Mouse (Mus musculus) embryonic stem cell, embryonic (primary cell): ENCODE results near the gene Hist1h2bp.
"Not testable (repeated sequence)": the region's sequence is repeated elsewhere in the genome, so short reads cannot be mapped to it uniquely, and the experiment has no call there.

Experiments
- CTCF ChIA-PET, 4 experiments: fragments of 300-600 bp in 2 of 4; fragments of 350-600 bp in 2 of 4; sonication (Branson Sonifier 250); formaldehyde crosslinking; loops; one replicate each; lab custom pipeline; 2022; ENCODE audit warnings: inconsistent platforms in 2 of 4; lab: Charles Lee
- POLR2A ChIA-PET, 4 experiments: fragments of 300-600 bp in 2 of 4; fragments of 350-600 bp in 2 of 4; sonication (Branson Sonifier 250); formaldehyde crosslinking; loops; one replicate each; lab custom pipeline; 2022; ENCODE audit warnings: antibody characterized with exemption in 4 of 4, inconsistent platforms in 1 of 4; lab: Charles Lee

The Hist1h2bp gene

DNA sequence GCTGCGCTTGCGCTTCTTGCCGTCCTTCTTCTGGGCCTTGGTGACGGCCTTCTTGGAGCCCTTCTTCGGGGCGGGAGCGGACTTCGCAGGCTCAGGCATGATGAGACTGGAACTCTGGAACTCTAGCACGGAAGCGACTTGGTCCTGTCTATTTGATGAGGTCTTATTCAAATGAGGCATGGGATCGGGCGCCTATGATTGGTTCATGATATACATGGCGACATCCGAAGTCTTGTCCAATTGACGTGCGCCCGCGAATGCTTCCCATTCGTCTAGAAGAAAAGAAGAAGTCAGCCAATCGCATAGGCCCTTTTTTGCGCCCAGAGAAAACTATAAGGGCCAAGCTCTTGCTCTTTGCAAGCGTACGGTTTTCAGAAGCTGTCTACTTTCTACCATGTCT lies 22.8 kb downstream of the Hist1h2bp start, which contains the start of the genes Hist1h2bq and Hist1h2ao:
Gene Hist1h2bq (minus strand): TSS at position 125 of the 400 bp plus-strand sequence.
Gene Hist1h2ao (plus strand): TSS at position 393 of the 400 bp plus-strand sequence.
- CTCF ChIA-PET, POLR2A ChIA-PET: not testable (repeated sequence)

DNA sequence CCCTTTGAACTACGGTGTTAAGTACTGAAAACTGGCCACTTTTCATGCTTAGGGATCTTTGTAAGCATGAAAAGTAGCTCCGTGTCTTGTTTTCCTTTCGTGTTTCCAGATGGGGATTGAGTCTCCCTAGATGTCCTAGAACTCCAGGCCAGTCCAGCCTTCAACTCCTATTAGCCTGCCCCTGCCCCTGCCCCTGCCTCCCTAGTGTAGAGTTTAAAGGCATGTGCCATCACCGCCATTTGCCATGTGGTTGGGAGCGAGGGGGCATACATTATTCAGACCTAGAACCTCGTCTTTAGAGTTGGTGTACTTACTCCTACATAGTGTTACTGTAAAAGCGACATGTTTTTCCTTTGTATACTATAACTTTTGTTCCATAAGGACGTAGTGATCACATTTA lies 23.8 kb downstream of the Hist1h2bp start:
- POLR2A ChIA-PET, CTCF ChIA-PET: not testable (repeated sequence)

DNA sequence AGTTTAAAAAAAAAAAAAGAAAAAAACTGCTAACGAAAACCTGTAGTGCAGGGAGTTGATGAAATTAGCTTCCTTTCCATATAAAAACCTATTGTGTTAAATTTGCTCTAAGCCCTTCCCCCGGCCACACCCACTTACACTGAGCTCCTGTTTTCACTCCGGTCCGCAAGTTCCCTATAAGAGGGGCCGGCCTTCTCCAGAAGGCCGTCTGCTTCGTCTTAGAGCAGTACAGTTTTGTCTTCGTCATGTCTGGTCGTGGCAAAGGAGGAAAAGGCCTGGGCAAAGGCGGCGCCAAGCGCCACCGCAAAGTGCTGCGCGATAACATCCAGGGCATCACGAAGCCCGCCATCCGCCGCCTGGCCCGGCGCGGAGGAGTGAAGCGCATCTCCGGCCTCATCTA lies 24.3 kb downstream of the Hist1h2bp start, which contains the start of gene Hist1h4m:
Gene Hist1h4m (plus strand): TSS at position 208 of the 400 bp plus-strand sequence.
- CTCF ChIA-PET, result not testable (repeated sequence)
- POLR2A ChIA-PET, result interaction anchor here in 3 of 4 experiments (0.6 to 1.1 kb wide), 7 partner anchors 11 to 232 kb away, joined by 4 to 11 read pairs (median 4); partner anchors contain the start of genes Hist1h2ag (in 1 of the 3), Hist1h2ah (in 1 of the 3), Hist1h2bj (in 1 of the 3) and Hist1h2bk (in 1 of the 3)

DNA sequence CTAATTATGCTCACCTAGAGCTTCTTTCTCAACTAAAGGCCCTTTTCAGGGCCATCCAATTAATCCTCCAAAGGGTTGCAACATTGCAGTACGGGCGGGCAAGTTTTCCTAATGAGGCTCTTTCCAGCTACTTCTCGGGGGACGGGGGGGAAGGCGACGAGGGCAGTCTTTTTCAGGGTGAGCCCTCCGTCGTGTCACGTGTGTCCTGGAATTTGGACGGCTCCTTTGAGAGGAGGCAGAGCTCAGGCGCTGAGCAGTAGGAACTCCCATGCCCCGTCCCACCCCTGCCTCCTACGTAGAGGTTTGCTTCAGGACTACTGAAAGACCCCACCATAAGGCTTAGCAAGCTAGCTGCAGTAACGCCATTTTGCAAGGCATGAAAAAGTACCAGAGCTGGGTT lies 24.8 kb downstream of the Hist1h2bp start:
- CTCF ChIA-PET, result not testable (repeated sequence)

DNA sequence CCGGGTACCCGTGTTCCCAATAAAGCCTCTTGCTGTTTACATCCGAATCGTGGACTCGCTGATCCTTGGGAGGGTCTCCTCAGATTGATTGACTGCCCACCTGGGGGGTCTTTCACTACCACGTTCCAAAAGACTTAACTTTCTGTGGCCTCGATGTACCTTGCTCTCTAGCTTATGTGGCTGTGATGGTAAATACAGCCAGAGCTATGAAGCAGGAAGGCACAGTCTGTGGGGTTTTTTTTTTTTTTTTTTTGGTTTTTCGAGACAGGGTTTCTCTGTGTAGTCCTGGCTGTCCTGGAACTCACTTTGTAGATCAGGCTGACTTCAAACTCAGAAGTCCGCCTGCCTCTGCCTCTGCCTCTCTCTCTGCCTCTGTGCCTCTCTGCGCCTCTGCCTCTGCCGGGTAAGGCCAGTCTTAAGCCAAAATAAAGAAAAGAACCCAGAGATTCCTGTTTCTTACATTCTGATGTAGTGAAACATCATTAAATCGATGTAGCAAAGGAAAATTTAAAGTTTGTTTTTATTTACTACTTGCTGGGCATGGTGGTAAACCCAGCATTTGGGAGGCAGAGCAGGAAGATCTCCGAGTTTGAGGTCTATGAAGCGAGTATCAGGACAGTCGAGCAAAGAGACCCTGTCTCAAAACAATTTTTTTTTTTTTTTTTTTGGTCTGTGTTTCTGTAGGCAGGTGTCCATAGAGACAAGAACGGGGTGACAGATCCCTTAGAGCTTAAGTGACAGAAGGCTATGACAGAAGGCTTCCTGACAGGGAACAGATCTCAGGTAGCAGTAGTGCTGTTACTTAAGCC lies 33.0 kb downstream of the Hist1h2bp start:
- POLR2A ChIA-PET, result interaction anchor here in 3 of 4 experiments (0.6 to 4.1 kb wide), 16 partner anchors 10 to 1591 kb away, joined by 3 to 29 read pairs (median 10); partner anchors contain the start of genes Hist1h4n (in 3 of the 3), Hist1h2ag (in 2 of the 3), Hist1h2an (in 2 of the 3) and Hist1h2bj (in 2 of the 3)
- CTCF ChIA-PET, result not testable (repeated sequence)

More for the DNA sequence above, 24.8 kb downstream of the Hist1h2bp start:
- POLR2A ChIA-PET, result interaction anchor here in 3 of 4 experiments (0.6 to 1.1 kb wide), 7 partner anchors 10 to 231 kb away, joined by 4 to 11 read pairs (median 4); partner anchors contain the start of genes Hist1h2ag (in 1 of the 3), Hist1h2ah (in 1 of the 3), Hist1h2bj (in 1 of the 3) and Hist1h2bk (in 1 of the 3)

DNA sequence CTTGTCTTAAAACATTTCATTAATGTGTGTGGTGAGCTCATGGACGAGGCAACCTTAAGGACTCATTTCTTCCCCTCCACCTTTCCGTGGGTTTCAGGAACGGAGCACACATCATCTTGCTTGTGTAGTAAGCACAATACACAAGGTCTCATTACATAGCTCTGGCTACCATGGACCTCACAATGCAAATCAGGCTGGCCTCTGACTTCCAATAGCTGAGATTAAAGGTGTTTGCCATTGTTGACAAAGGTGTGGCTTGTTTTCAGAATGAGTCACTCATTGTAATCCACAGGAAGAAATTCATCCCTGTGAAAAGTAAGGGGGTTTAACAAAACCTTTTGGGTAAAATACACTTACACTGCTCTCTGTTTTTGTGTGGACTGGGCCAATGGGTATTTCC lies 41.2 kb downstream of the Hist1h2bp start:
- ChIA-PET CTCF (no interaction called here), POLR2A (interaction anchor here (0.7 to 6.3 kb wide), 35 partner anchors 33 to 1932 kb away, joined by 3 to 68 read pairs (median 5); partner anchors contain the start of genes Hist1h2ag (in 3 of the 4), Hist1h2ah (in 3 of the 4), Hist1h2ak (in 3 of the 4) and Hist1h2an (in 3 of the 4))

DNA sequence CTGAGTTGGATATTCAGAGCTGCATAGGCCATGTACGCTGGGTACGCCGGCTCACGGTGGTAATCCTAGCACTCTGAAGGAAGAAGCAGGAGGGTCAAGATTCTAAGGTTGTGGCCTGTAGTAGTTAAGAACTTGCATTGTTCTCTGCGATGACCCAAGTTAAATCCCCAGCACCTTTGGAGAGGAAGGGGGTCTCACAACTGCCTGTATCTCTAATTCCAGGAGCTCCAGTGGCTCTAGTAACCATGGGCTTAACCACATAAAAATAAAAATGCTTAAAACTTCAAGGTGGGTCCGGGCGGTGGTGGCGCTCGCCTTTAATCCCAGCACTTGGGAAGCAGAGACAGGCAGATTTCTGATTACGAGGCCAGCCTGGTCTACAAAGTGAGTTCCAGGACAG lies 43.1 kb downstream of the Hist1h2bp start:
- ChIA-PET CTCF (no interaction called here), POLR2A (interaction anchor here in 3 of 4 experiments (0.7 to 6.3 kb wide), 19 partner anchors 9 to 1909 kb away, joined by 3 to 68 read pairs (median 5); partner anchors contain the start of genes Hist1h2an (in 3 of the 3), Hist1h2ag (in 2 of the 3), Hist1h2ah (in 2 of the 3) and Hist1h2bj (in 2 of the 3))

DNA sequence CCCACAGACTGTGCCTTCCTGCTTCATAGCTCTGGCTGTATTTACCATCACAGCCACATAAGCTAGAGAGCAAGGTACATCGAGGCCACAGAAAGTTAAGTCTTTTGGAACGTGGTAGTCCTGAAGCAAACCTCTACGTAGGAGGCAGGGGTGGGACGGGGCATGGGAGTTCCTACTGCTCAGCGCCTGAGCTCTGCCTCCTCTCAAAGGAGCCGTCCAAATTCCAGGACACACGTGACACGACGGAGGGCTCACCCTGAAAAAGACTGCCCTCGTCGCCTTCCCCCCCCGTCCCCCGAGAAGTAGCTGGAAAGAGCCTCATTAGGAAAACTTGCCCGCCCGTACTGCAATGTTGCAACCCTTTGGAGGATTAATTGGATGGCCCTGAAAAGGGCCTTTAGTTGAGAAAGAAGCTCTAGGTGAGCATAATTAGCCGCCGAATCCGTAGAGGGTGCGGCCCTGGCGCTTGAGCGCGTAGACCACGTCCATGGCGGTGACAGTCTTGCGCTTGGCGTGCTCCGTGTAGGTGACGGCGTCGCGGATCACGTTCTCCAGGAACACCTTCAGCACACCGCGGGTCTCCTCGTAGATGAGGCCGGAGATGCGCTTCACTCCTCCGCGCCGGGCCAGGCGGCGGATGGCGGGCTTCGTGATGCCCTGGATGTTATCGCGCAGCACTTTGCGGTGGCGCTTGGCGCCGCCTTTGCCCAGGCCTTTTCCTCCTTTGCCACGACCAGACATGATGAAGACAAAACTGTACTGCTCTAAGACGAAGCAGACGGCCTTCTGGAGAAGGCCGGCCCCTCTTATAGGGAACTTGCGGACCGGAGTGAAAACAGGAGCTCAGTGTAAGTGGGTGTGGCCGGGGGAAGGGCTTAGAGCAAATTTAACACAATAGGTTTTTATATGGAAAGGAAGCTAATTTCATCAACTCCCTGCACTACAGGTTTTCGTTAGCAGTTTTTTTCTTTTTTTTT lies 44.4 kb downstream of the Hist1h2bp start, which contains the start of gene Hist1h4n:
Gene Hist1h4n (minus strand): TSS at position 779 of the 977 bp plus-strand sequence.
- CTCF ChIA-PET, result not testable (repeated sequence)
- POLR2A ChIA-PET, result interaction anchor here in 3 of 4 experiments (0.6 to 6.3 kb wide), 23 partner anchors 10 to 1755 kb away, joined by 3 to 68 read pairs (median 5); partner anchors contain the start of genes Hist1h2ak (in 3 of the 3), Hist1h2bn (in 3 of the 3), Hist1h2ag (in 2 of the 3) and Hist1h2ah (in 2 of the 3)

DNA sequence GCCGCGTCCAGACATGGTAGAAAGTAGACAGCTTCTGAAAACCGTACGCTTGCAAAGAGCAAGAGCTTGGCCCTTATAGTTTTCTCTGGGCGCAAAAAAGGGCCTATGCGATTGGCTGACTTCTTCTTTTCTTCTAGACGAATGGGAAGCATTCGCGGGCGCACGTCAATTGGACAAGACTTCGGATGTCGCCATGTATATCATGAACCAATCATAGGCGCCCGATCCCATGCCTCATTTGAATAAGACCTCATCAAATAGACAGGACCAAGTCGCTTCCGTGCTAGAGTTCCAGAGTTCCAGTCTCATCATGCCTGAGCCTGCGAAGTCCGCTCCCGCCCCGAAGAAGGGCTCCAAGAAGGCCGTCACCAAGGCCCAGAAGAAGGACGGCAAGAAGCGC lies 46.2 kb downstream of the Hist1h2bp start, which contains the start of the genes Hist1h2ap and Hist1h2br:
Gene Hist1h2ap (minus strand): TSS at position 47 of the 400 bp plus-strand sequence.
Gene Hist1h2br (plus strand): TSS at position 283 of the 400 bp plus-strand sequence.
- POLR2A ChIA-PET, CTCF ChIA-PET: not testable (repeated sequence)
